Mouse (Mus musculus) myocyte (in vitro differentiated cells): Measurements from ENCODE around the gene Supt20. TPM values are rescaled to one million over a fixed set of nuclear protein-coding genes. Genes with fewer than 3 reads are reported as not detected.

Experiments used
- H3K27me3 ChIP-seq: one replicate; pipeline ENCODE4 v1.6.1; 2011; ENCODE audit not compliant: control insufficient read depth, insufficient read depth, insufficient read length
- H3K36me3 ChIP-seq: one replicate; pipeline ENCODE4 v1.6.1; 2011; ENCODE audit not compliant: control insufficient read depth, insufficient read depth
- H3K4me2 ChIP-seq: one replicate; pipeline ENCODE4 v1.6.1; 2011; ENCODE audit warnings: low read depth, control low read depth
- H3K4me3 ChIP-seq: one replicate; pipeline ENCODE4 v1.5.1; 2011; ENCODE audit warnings: mild to moderate bottlenecking, control low read depth, moderate library complexity
- H3K79me2 ChIP-seq: one replicate; pipeline ENCODE4 v1.6.1; 2011; ENCODE audit not compliant: control insufficient read depth, insufficient read depth
- H3ac ChIP-seq: one replicate; pipeline ENCODE4 v1.6.1; 2011; ENCODE audit not compliant: control insufficient read depth, insufficient read length
- CEBPB ChIP-seq: IDR thresholded peaks from 2 replicates; pipeline ENCODE4 v1.6.1; 2011; ENCODE audit warnings: mild to moderate bottlenecking, moderate library complexity; ENCODE audit not compliant: poor library complexity, insufficient read depth, severe bottlenecking
- E2F4 ChIP-seq: IDR thresholded peaks from one replicate; pipeline ENCODE4 v1.6.1; 2011; ENCODE audit warnings: mild to moderate bottlenecking, control low read depth, moderate library complexity; ENCODE audit not compliant: insufficient read depth
- MAX ChIP-seq: IDR thresholded peaks from one replicate; pipeline ENCODE4 v1.6.1; 2011; ENCODE audit warnings: low read depth, mild to moderate bottlenecking, control low read depth
- MYOD1 ChIP-seq, 3 experiments: IDR thresholded peaks; one replicate each; pipeline ENCODE4 v1.6.1; 2011; ENCODE audit warnings: control low read depth in 2 of 3, low read depth in 2 of 3, mild to moderate bottlenecking in 2 of 3, moderate library complexity in 1 of 3; ENCODE audit not compliant: insufficient read length in 2 of 3, control insufficient read depth in 1 of 3
- MYOG ChIP-seq, 3 experiments: IDR thresholded peaks; one replicate each; pipeline ENCODE4 v1.6.1; 2011; ENCODE audit warnings: control low read depth in 2 of 3, low read depth in 2 of 3, mild to moderate bottlenecking in 2 of 3; ENCODE audit not compliant: insufficient read length in 2 of 3, control insufficient read depth in 1 of 3, insufficient read depth in 1 of 3
- POLR2A ChIP-seq: IDR thresholded peaks from one replicate; pipeline ENCODE4 v1.6.1; 2011; ENCODE audit warnings: low read depth, mild to moderate bottlenecking, control low read depth, moderate library complexity; ENCODE audit not compliant: insufficient read length
- POLR2AphosphoS2 ChIP-seq: IDR thresholded peaks from one replicate; pipeline ENCODE4 v1.6.1; 2011; ENCODE audit warnings: low read depth, control low read depth; ENCODE audit not compliant: insufficient read length
- REST ChIP-seq: IDR thresholded peaks from one replicate; pipeline ENCODE4 v1.6.1; 2011; ENCODE audit warnings: mild to moderate bottlenecking, control low read depth, moderate library complexity; ENCODE audit not compliant: insufficient read depth, insufficient read length
- SRF ChIP-seq: IDR thresholded peaks from one replicate; pipeline ENCODE4 v1.6.1; 2011; ENCODE audit warnings: low read depth; ENCODE audit not compliant: control insufficient read depth, insufficient read length
- TCF12 ChIP-seq: IDR thresholded peaks from one replicate; pipeline ENCODE4 v1.6.1; 2011; ENCODE audit warnings: mild to moderate bottlenecking, control low read depth; ENCODE audit not compliant: poor library complexity, insufficient read depth, severe bottlenecking
- TCF3 ChIP-seq: IDR thresholded peaks from one replicate; pipeline ENCODE4 v1.6.1; 2011; ENCODE audit warnings: low read depth, control low read depth; ENCODE audit not compliant: insufficient read length
- USF1 ChIP-seq: IDR thresholded peaks from one replicate; pipeline ENCODE4 v1.6.1; 2011; ENCODE audit warnings: low read depth, mild to moderate bottlenecking, control low read depth, moderate library complexity
- polyA plus RNA-seq: library from polyadenylated mRNA; unstranded; fragments of >200 nt; fragmentation: generic; extraction: Trizol; gene quantifications from one replicate; pipeline ENCODE4 v1.2.1, GENCODE M21; 2012; ENCODE audit warnings: missing spikeins

Supt20 gene
- polyA plus RNA-seq, 1 experiment: 13.0 TPM

DNA sequence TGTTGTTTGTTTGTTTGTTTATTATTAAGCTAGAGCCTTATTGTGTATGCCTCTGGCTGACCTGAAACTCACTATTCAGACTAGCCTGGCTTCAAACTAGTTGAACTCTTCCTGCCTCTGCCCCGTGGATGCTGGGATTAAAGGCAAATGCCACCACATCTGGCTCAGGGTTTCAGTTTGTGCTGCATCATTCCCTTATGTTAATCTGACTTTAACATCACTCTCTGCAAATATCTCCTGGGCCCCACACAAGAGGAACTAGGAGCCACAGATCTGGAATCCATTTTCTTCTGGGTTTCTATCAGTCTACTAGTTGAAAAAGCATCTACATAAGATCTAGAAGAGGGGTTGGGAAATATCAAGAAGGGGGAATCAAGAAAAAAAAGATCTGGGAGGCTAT is 38.4 kb upstream of the Supt20 start:
- no peak for TF ChIP-seq POLR2AphosphoS2
- no peak for TF ChIP-seq SRF
- TF ChIP-seq USF1: no peak
- no peak for TF ChIP-seq TCF3
- no peak for TF ChIP-seq MYOD1 (IDR thresholded peaks at IDR 0.05; ENCODE audit: control insufficient read depth in 1 of 3, insufficient read length in 2 of 3, low read depth in 2 of 3)
- no peak for TF ChIP-seq TCF12
- TF ChIP-seq POLR2A: no peak
- TF ChIP-seq REST: no peak
- no peak for TF ChIP-seq MYOG (IDR thresholded peaks at IDR 0.05; ENCODE audit: control insufficient read depth in 1 of 3, insufficient read depth in 1 of 3, insufficient read length in 2 of 3, low read depth in 2 of 3)
- no peak for TF ChIP-seq E2F4
- TF ChIP-seq CEBPB: no peak
- Histone ChIP-seq H3K4me3 (no peak overlapping the region), H3K36me3 (no peaks in the 10 kb centered on the region), H3K79me2 (no peaks in the 10 kb centered on the region), H3ac (no peak overlapping the region), H3K4me2 (no peak overlapping the region), H3K27me3 (peaks cover 14% of the 10 kb centered on the region)

GRCm38 (mm10) chr3:54657090-54657489 is 35.5 kb upstream of the Supt20 start:
- no peaks in the 10 kb centered on the region for H3K79me2 ChIP-seq
- TF ChIP-seq TCF12: no peak
- no peak for TF ChIP-seq MAX
- TF ChIP-seq MYOG (IDR thresholded peaks at IDR 0.05; ENCODE audit: control insufficient read depth in 1 of 3, insufficient read depth in 1 of 3, insufficient read length in 2 of 3, low read depth in 2 of 3): no peak
- TF ChIP-seq POLR2A: no peak
- TF ChIP-seq MYOD1 (IDR thresholded peaks at IDR 0.05; ENCODE audit: control insufficient read depth in 1 of 3, insufficient read length in 2 of 3, low read depth in 2 of 3): no peak
- TF ChIP-seq REST: no peak
- no peak for TF ChIP-seq TCF3
- TF ChIP-seq CEBPB: no peak
- TF ChIP-seq USF1: no peak
- no peak for TF ChIP-seq E2F4
- TF ChIP-seq POLR2AphosphoS2: no peak
- no peak for TF ChIP-seq SRF
- H3K36me3 ChIP-seq: no peaks in the 10 kb centered on the region
- no peaks in the 10 kb centered on the region for H3K27me3 ChIP-seq
- no peak overlapping the region for H3ac ChIP-seq
- H3K4me2 ChIP-seq: no peak overlapping the region
- no peak overlapping the region for H3K4me3 ChIP-seq

DNA sequence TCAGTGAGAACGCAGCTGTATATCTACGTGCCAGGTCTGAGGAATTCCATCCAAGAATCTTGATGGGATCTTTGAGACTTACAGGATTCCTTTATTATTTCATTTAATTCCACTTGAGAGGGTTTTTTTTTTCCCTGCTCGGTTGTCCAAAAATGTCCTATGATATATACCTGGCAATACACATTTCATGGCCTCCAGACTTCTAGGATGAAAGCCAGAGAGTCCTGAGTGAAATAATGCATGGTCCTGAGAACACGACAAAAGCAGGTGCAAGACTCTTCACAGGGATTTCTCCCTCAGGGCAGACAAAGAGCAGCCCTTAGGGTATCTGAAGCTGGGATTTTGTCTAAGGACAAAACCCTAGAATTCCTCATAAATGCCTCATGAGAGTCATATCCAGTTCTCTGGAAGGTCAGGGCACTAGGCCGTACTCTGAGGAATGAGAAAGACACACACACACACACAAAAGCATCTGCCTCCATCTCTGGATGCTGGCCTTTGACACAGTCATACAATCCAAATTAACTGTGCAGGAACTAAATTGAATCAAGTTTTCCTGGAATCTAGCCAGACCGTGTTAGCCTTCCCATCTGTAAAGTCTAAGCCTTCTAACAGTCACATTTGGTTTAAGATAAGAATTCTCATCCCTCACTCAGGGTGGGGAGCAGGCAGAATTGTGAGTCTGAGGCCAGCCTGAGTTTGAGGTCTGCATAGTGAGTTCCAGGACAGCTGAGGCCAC is 34.5 kb upstream of the Supt20 start:
- no peak for TF ChIP-seq E2F4
- no peak for TF ChIP-seq POLR2AphosphoS2
- TF ChIP-seq MAX: no peak
- TF ChIP-seq SRF: no peak
- no peak for TF ChIP-seq USF1
- TF ChIP-seq TCF3: no peak
- no peak for TF ChIP-seq MYOD1 (IDR thresholded peaks at IDR 0.05; ENCODE audit: control insufficient read depth in 1 of 3, insufficient read length in 2 of 3, low read depth in 2 of 3)

DNA sequence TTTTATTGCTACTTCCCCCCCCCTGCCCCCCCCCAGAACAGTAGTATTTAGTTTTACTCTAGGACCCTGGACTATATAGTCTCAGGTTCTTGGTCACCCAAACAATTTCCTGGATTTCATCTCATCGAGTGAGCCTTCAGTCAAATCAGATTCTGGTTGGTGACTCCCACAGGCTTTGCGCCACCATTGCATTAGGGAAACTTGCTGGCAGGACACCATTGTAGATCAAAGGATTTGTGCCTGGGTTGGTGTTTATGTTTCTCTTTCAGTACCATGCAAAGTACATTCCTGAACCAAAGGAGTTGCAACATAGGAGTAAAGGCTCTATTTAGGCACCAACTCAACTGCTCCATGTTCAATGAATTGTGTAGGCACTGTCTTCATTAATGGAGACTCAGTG is 32.9 kb upstream of the Supt20 start:
- TF ChIP-seq MAX (no peak), MYOG (IDR thresholded peaks at IDR 0.05; ENCODE audit: control insufficient read depth in 1 of 3, insufficient read depth in 1 of 3, insufficient read length in 2 of 3, low read depth in 2 of 3) (no peak), E2F4 (no peak), POLR2AphosphoS2 (no peak), CEBPB (no peak), TCF12 (no peak), SRF (no peak), REST (no peak), USF1 (no peak), POLR2A (no peak)
- no peak overlapping the region for H3ac ChIP-seq
- no peaks in the 10 kb centered on the region for H3K79me2 ChIP-seq
- no peaks in the 10 kb centered on the region for H3K27me3 ChIP-seq
- H3K36me3 ChIP-seq: no peaks in the 10 kb centered on the region
- no peak overlapping the region for H3K4me2 ChIP-seq
- H3K4me3 ChIP-seq: no peak overlapping the region

More for the DNA sequence above, 34.5 kb upstream of the Supt20 start:
- Histone ChIP-seq H3K36me3 (no peaks in the 10 kb centered on the region), H3K4me2 (no peak overlapping the region), H3K4me3 (no peak overlapping the region), H3ac (no peak overlapping the region), H3K27me3 (no peaks in the 10 kb centered on the region), H3K79me2 (no peaks in the 10 kb centered on the region)

DNA sequence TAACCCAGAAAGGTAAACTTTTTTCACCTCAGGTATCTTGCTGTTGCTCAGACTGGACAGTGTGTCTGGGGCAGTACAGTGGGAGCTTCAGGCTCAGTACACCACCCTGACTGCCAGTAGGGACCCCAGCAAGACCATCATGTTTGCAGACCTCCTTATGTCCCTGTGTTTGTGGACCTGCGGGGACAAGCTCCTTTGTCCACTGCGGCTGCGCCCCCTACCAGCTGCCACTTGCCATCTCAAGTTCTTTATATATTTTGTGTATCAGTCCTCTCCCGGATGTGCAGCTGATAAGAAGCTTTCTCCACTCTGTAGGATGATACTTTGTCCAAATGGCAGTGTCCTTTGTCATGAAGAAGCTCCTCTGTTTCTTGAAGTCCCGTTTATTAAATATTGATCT is 30.2 kb upstream of the Supt20 start:
- no peak overlapping the region for H3ac ChIP-seq
- no peaks in the 10 kb centered on the region for H3K27me3 ChIP-seq
- TF ChIP-seq SRF: no peak
- no peak for TF ChIP-seq CEBPB
- TF ChIP-seq MYOD1 (IDR thresholded peaks at IDR 0.05; ENCODE audit: control insufficient read depth in 1 of 3, insufficient read length in 2 of 3, low read depth in 2 of 3): no peak
- no peak for TF ChIP-seq USF1
- no peak overlapping the region for H3K4me3 ChIP-seq
- no peaks in the 10 kb centered on the region for H3K36me3 ChIP-seq
- H3K4me2 ChIP-seq: no peak overlapping the region
- no peaks in the 10 kb centered on the region for H3K79me2 ChIP-seq
